Mouse (Mus musculus) heart, adult 8-10 months (tissue): Measurements from ENCODE around the gene Ssr3. TPM values are rescaled to one million over a fixed set of nuclear protein-coding genes. Genes with fewer than 3 reads are reported as not detected.
"Not testable (repeated sequence)": the region's sequence is repeated elsewhere in the genome, so short reads cannot be mapped to it uniquely, and the experiment has no call there.

Experiments used
- DNase-seq: peaks from one replicate; pipeline ENCODE4 v3.0.0; 2022; ENCODE audit warnings: low spot score
- total RNA-seq, 4 experiments: library from RNA; stranded (reverse); gene quantifications; 2 replicates each; pipeline ENCODE4 v1.2.4; 2022

Gene Ssr3
- total RNA-seq: 100 to 1,000 TPM; 106 to 126 (median 118) TPM

- peak; percentile 96 for DNase-seq
Observed at GRCm38 (mm10) chr3:65392421-65392817, at the start of gene Ssr3. Gene Ssr3, minus strand, starts transcription at chr3:65392623.

- DNase-seq: peak; percentile 53
Observed at GRCm38 (mm10) chr3:65441586-65442111, 49.2 kb upstream of the Ssr3 start.

- DNase-seq: no peak
Observed at GRCm38 (mm10) chr3:65438511-65439228, 46.2 kb upstream of the Ssr3 start.

GRCm38 (mm10) chr3:65435812-65436211, 43.4 kb upstream of the Ssr3 start:
- DNase-seq: no peak

GRCm38 (mm10) chr3:65435101-65435571, 42.7 kb upstream of the Ssr3 start:
- DNase-seq: no peak

GRCm38 (mm10) chr3:65432236-65432635, 39.8 kb upstream of the Ssr3 start:
- no peak for DNase-seq

GRCm38 (mm10) chr3:65419706-65420105, 27.3 kb upstream of the Ssr3 start:
- no peak for DNase-seq

- DNase-seq: no peak
Observed at GRCm38 (mm10) chr3:65417913-65418594, 25.6 kb upstream of the Ssr3 start.

- no peak for DNase-seq
Observed at GRCm38 (mm10) chr3:65416571-65416970, 24.1 kb upstream of the Ssr3 start.

GRCm38 (mm10) chr3:65407891-65408290, 15.5 kb upstream of the Ssr3 start:
- no peak for DNase-seq

GRCm38 (mm10) chr3:65405781-65406180, 13.4 kb upstream of the Ssr3 start:
- DNase-seq: no peak

- DNase-seq: no peak
Observed at GRCm38 (mm10) chr3:65397566-65397965, 5.1 kb upstream of the Ssr3 start.

- no peak for DNase-seq
Observed at GRCm38 (mm10) chr3:65396835-65397504, 4.5 kb upstream of the Ssr3 start.

GRCm38 (mm10) chr3:65395111-65395510, 2.7 kb upstream of the Ssr3 start:
- DNase-seq: not testable (repeated sequence)

GRCm38 (mm10) chr3:65391784-65392420, 521 bp downstream of the Ssr3 start:
- no peak for DNase-seq

- DNase-seq: no peak
Observed at GRCm38 (mm10) chr3:65391222-65391783, 1.1 kb downstream of the Ssr3 start.

- DNase-seq: peak; percentile 46
Observed at GRCm38 (mm10) chr3:65385771-65386170, 6.7 kb downstream of the Ssr3 start.

GRCm38 (mm10) chr3:65384431-65384830, 8.0 kb downstream of the Ssr3 start:
- DNase-seq: no peak

GRCm38 (mm10) chr3:65381094-65381493, 11.3 kb downstream of the Ssr3 start:
- DNase-seq: peak; percentile 28

- no peak for DNase-seq
Observed at GRCm38 (mm10) chr3:65379884-65380539, 12.4 kb downstream of the Ssr3 start.

- DNase-seq: no peak
Observed at GRCm38 (mm10) chr3:65378724-65379123, 13.7 kb downstream of the Ssr3 start.
